Mouse (Mus musculus): ENCODE data around the gene Slc25a39. TPM values are rescaled to one million over a fixed set of nuclear protein-coding genes. Genes with fewer than 3 reads are reported as not detected.
"Not testable (repeated sequence)": the region's sequence is repeated elsewhere in the genome, so short reads cannot be mapped to it uniquely, and the experiment has no call there.

Slc25a39 gene
- polyA plus RNA-seq, 1 experiment from 2014 or later, result 168 TPM

DNA sequence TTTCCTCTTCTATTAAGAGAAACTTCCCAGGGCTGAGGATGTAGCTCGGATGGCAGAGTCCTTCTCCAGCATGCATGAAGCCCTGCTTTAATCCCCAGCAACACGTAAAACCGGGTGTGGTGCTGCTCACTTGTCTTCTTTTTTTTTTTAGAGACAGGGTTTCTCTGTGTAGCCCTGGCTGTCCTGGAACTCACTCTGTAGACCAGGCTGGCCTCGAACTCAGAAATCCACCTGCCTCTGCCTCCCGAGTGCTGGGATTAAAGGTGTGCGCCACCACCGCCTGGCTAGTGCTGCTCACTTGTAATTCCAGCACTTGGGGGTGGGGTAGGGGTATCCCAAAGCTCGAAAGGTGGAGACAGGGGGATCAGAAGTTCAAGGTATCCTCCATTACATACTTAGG lies 41.6 kb downstream of the Slc25a39 start, which contains the start of gene Slc4a1:
Gene Slc4a1 (minus strand): TSS at position 101 of the 400 bp plus-strand sequence.
- not testable (repeated sequence) for ATAC-seq (replicated peaks; ENCODE audit: insufficient number of reproducible peaks, low FRiP score, low TSS enrichment, low read depth); H3K4me3 ChIP-seq (ENCODE audit: low read depth, low read length); H3K4me2 ChIP-seq (ENCODE audit: low read depth, low read length); H3K27me3 ChIP-seq (ENCODE audit: control insufficient read depth, insufficient read depth, low read length); H3K4me1 ChIP-seq (ENCODE audit: control insufficient read depth, insufficient read depth, low read length); H3K36me3 ChIP-seq (replicated peaks; ENCODE audit: control insufficient read depth, insufficient read depth, low read depth, low read length); H3K9ac ChIP-seq (replicated peaks; ENCODE audit: low read length); H3K27ac ChIP-seq (replicated peaks; ENCODE audit: low read depth, low read length); DNase-seq (ENCODE audit: low spot score); H3K9me3 ChIP-seq (replicated peaks; ENCODE audit: control insufficient read depth, low read length)
- 73% methylated on average over 8 of the region's 8 CpGs for WGBS

DNA sequence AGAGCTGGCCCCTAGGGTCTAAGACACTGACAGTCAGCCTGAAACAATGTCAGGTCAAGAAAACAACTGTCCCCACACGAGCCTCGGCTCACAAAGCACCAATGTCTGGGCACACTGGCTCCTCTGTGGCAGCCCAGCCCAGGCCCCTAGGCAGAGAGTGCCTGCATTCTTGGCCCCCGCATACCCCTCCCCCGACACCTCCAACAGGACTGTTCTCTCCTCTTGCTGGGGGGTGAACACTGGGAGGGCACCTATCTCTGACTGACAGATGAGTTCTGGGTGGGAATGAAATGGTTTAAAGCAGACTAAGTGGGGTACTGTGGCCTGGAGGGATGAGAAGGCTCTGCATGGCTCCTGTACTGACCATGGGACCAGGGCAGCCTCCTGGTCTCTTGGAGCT lies 42.0 kb downstream of the Slc25a39 start:
- H3K9ac ChIP-seq (replicated peaks; ENCODE audit: low read length), result no peak overlapping the region
- no peak for ATAC-seq (replicated peaks; ENCODE audit: insufficient number of reproducible peaks, low FRiP score, low TSS enrichment, low read depth)
- no peak for DNase-seq (ENCODE audit: low spot score)
- WGBS, result 23% methylated on average over 4 of the region's 4 CpGs
- no peaks in the 10 kb centered on the region for H3K27me3 ChIP-seq (ENCODE audit: control insufficient read depth, insufficient read depth, low read length)
- H3K4me2 ChIP-seq (ENCODE audit: low read depth, low read length), result no peak overlapping the region
- no peak overlapping the region for H3K27ac ChIP-seq (replicated peaks; ENCODE audit: low read depth, low read length)
- no peak overlapping the region for H3K4me3 ChIP-seq (ENCODE audit: low read depth, low read length)
- H3K36me3 ChIP-seq (replicated peaks; ENCODE audit: control insufficient read depth, insufficient read depth, low read depth, low read length), result no peaks in the 10 kb centered on the region
- H3K4me1 ChIP-seq (ENCODE audit: control insufficient read depth, insufficient read depth, low read length), result no peaks in the 10 kb centered on the region
- no peaks in the 10 kb centered on the region for H3K9me3 ChIP-seq (replicated peaks; ENCODE audit: control insufficient read depth, low read length)

DNA sequence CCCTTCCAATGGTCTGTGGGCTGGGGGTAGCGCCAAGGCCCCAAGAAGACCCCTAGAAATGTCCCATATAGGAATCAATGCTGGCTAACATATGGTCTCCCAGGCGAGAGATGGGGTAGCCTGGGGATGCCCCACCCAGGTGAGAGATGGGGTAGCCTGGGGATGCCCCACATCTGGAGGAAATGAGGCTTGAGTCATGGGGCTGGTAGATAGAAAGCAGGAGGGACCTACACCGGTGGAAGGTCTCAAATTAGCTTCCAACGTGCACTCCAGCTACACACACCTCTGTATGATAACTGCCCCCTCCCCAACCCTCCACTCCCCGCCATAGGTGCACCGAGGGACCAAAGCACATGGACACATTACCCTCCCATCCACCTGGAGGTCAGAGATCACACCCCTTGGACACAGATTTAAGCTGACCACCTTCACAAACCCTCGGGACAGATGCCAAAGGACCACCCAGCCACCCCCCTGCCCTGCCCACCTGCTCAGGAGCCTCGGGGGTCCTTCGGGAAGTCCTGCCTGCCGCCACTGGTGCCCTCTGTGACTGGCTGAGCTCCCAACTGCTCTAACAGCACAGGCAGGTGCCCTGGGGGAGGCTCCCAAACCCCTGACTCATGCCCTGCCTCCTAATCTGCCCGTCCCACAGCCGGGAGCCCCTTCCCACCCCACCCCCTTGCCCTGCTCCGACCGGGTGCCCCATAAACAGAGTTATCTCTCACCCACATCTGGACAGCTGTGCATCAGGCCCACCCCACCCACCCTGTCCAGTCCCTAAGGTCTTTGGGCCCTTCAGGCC lies 43.0 kb downstream of the Slc25a39 start:
- ATAC-seq (replicated peaks; ENCODE audit: insufficient number of reproducible peaks, low FRiP score, low TSS enrichment, low read depth), result 0 out of 2 replicates have a peak, but pooled peaks have one; percentile 44
- H3K27ac ChIP-seq (replicated peaks; ENCODE audit: low read depth, low read length), result no peak overlapping the region
- no peaks in the 10 kb centered on the region for H3K36me3 ChIP-seq (replicated peaks; ENCODE audit: control insufficient read depth, insufficient read depth, low read depth, low read length)
- no peaks in the 10 kb centered on the region for H3K4me1 ChIP-seq (ENCODE audit: control insufficient read depth, insufficient read depth, low read length)
- no peak overlapping the region for H3K4me2 ChIP-seq (ENCODE audit: low read depth, low read length)
- no peaks in the 10 kb centered on the region for H3K27me3 ChIP-seq (ENCODE audit: control insufficient read depth, insufficient read depth, low read length)
- no peak overlapping the region for H3K9ac ChIP-seq (replicated peaks; ENCODE audit: low read length)
- DNase-seq (ENCODE audit: low spot score), result no peak
- no peaks in the 10 kb centered on the region for H3K9me3 ChIP-seq (replicated peaks; ENCODE audit: control insufficient read depth, low read length)
- WGBS, result 70% methylated on average over 14 of the region's 14 CpGs
- no peak overlapping the region for H3K4me3 ChIP-seq (ENCODE audit: low read depth, low read length)

DNA sequence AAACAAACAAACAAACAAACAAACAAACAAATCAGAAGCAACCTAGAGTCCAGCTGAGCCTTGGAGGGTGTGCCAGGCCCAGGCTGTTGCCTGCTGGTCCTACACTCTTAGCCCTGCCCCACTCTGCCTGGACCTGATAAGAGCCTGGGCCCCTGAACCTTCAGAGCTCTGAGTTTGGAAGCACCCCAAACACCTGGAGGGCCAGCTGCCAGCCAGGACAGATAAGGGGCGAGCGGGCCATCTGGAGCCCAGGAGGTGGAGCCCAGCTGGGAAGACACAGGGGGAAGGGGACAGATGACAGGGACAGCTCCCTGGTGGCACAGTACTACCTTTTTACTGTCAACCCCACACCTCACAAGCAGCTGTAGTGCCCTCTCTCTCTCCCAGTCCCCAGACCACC lies 44.1 kb downstream of the Slc25a39 start:
- Histone ChIP-seq H3K36me3 (replicated peaks; ENCODE audit: control insufficient read depth, insufficient read depth, low read depth, low read length) (no peaks in the 10 kb centered on the region), H3K4me1 (ENCODE audit: control insufficient read depth, insufficient read depth, low read length) (no peaks in the 10 kb centered on the region), H3K27ac (replicated peaks; ENCODE audit: low read depth, low read length) (no peak overlapping the region), H3K4me3 (ENCODE audit: low read depth, low read length) (no peak overlapping the region), H3K9me3 (replicated peaks; ENCODE audit: control insufficient read depth, low read length) (no peaks in the 10 kb centered on the region), H3K27me3 (ENCODE audit: control insufficient read depth, insufficient read depth, low read length) (no peaks in the 10 kb centered on the region), H3K9ac (replicated peaks; ENCODE audit: low read length) (no peak overlapping the region), H3K4me2 (ENCODE audit: low read depth, low read length) (no peak overlapping the region)
- no peak for DNase-seq (ENCODE audit: low spot score)
- WGBS, result 43% methylated on average over 2 of the region's 2 CpGs
- no peak for ATAC-seq (replicated peaks; ENCODE audit: insufficient number of reproducible peaks, low FRiP score, low TSS enrichment, low read depth)

DNA sequence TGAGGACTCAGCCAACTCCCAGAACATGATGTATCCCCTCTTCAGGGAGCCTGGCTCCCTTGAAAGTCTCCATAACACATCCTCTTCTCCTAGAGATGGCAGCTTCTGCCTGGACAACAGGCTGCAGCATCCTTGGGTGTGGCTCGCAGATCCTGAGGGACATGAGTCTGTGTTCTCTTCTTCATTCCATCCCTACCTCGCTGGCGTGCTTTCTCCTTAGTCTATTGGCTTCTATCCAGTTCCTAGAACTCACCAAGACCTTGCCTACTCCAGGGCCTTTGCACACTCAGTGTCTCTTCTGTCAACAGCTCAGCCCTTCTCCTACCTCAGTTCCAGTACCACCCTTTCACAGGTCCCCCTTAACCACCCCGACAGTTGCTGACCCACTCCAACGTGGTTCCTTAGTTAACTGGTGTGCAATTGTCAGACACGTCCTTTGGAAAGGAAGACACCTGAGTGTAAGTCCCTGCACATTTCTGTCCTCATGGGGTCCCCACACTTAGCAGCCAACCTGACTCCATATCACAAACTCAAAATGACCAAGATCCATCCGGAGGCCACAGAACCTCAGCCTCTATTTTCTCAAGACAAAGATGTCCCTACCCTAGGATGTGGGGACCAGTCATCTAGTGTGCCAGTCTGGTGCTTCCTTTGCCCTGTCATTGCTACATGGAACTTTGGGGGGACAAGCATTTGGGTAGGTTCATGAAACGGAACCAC lies 45.8 kb downstream of the Slc25a39 start:
- no peak overlapping the region for H3K4me3 ChIP-seq (ENCODE audit: low read depth, low read length)
- DNase-seq (ENCODE audit: low spot score), result no peak
- H3K9ac ChIP-seq (replicated peaks; ENCODE audit: low read length), result no peak overlapping the region
- no peak overlapping the region for H3K4me2 ChIP-seq (ENCODE audit: low read depth, low read length)
- no peaks in the 10 kb centered on the region for H3K9me3 ChIP-seq (replicated peaks; ENCODE audit: control insufficient read depth, low read length)
- H3K27ac ChIP-seq (replicated peaks; ENCODE audit: low read depth, low read length), result no peak overlapping the region
- no peaks in the 10 kb centered on the region for H3K4me1 ChIP-seq (ENCODE audit: control insufficient read depth, insufficient read depth, low read length)
- ATAC-seq (replicated peaks; ENCODE audit: insufficient number of reproducible peaks, low FRiP score, low TSS enrichment, low read depth), result no peak
- H3K36me3 ChIP-seq (replicated peaks; ENCODE audit: control insufficient read depth, insufficient read depth, low read depth, low read length), result no peaks in the 10 kb centered on the region
- H3K27me3 ChIP-seq (ENCODE audit: control insufficient read depth, insufficient read depth, low read length), result no peaks in the 10 kb centered on the region
- WGBS, result 87% methylated on average over 8 of the region's 8 CpGs

DNA sequence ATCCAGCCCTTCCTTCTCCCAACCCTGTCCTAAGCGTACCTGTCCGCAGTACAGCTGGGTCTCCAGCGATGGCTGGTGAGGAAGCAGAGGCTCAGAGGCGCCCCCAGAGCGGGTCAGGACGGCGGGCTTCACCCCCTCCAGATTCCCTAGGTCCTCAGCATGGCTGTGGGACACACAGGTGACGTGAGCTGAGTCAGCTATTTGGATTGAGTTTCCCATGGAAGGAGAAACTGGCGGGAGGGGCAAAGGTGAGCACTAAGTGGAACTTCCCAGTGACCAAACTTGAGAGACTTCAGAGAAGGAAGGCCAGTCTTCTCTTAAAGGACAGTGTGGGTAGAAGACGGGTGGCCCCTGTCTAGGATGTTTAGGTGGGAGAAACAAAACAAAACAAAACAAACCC lies 49.4 kb downstream of the Slc25a39 start:
- Histone ChIP-seq H3K4me3 (ENCODE audit: low read depth, low read length) (no peak overlapping the region), H3K4me1 (ENCODE audit: control insufficient read depth, insufficient read depth, low read length) (no peaks in the 10 kb centered on the region), H3K27me3 (ENCODE audit: control insufficient read depth, insufficient read depth, low read length) (no peaks in the 10 kb centered on the region), H3K27ac (replicated peaks; ENCODE audit: low read depth, low read length) (no peak overlapping the region), H3K36me3 (replicated peaks; ENCODE audit: control insufficient read depth, insufficient read depth, low read depth, low read length) (no peaks in the 10 kb centered on the region), H3K9me3 (replicated peaks; ENCODE audit: control insufficient read depth, low read length) (no peaks in the 10 kb centered on the region), H3K9ac (replicated peaks; ENCODE audit: low read length) (no peak overlapping the region), H3K4me2 (ENCODE audit: low read depth, low read length) (no peak overlapping the region)
- 72% methylated on average over 10 of the region's 10 CpGs for WGBS
- ATAC-seq (replicated peaks; ENCODE audit: insufficient number of reproducible peaks, low FRiP score, low TSS enrichment, low read depth) (no peak), DNase-seq (ENCODE audit: low spot score) (no peak)

DNA sequence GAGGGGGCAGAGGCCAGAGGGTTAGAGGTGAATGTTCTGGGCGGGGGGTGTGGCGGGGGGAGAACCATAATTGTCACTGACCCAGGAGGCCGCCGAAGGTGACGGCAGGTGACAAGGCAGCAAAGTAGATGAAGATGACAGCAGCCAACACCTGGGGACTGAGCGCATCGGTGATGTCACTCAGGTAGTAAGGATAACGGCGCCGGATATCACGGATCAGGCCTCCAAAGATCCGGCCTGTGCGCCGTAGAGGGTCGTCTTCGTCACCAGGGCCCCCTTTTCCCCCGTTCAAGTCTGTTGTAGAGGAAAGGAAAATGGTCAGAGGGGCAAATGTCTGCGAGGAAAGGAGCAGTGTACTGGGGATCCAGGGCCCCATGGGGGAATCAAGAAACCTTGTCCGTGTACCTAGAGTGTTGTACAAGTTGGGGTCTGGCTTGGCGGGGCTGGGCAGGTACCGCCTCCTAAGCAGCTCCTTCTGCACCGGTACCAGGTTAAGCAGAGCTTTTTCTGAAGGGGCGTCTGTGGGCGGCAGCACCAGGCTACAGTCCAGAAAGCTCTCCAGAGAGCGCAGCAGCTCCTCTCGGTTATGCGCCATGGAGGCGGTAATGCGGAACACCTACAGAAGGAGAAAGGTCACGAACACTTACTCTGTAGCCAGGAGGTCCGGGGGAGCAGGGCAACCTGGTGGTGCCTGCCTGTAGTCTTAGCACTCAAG lies 51.0 kb downstream of the Slc25a39 start:
- DNase-seq (ENCODE audit: low spot score), result no peak

More for the DNA sequence above, 51.0 kb downstream of the Slc25a39 start:
- no peaks in the 10 kb centered on the region for H3K36me3 ChIP-seq (replicated peaks; ENCODE audit: control insufficient read depth, insufficient read depth, low read depth, low read length)
- ATAC-seq (replicated peaks; ENCODE audit: insufficient number of reproducible peaks, low FRiP score, low TSS enrichment, low read depth), result no peak
- H3K27me3 ChIP-seq (ENCODE audit: control insufficient read depth, insufficient read depth, low read length), result no peaks in the 10 kb centered on the region; the same call in 1 of the 2 replicates
- no peak overlapping the region for H3K4me3 ChIP-seq (ENCODE audit: low read depth, low read length)
- no peak overlapping the region for H3K27ac ChIP-seq (replicated peaks; ENCODE audit: low read depth, low read length)
- no peaks in the 10 kb centered on the region for H3K9me3 ChIP-seq (replicated peaks; ENCODE audit: control insufficient read depth, low read length)
- no peak overlapping the region for H3K4me2 ChIP-seq (ENCODE audit: low read depth, low read length)
- WGBS, result 73% methylated on average over 31 of the region's 31 CpGs
- no peak overlapping the region for H3K9ac ChIP-seq (replicated peaks; ENCODE audit: low read length)
- H3K4me1 ChIP-seq (ENCODE audit: control insufficient read depth, insufficient read depth, low read length), result no peaks in the 10 kb centered on the region

All from embryonic facial prominence, embryonic 11.5 days (tissue).